Mouse (Mus musculus): ENCODE measurements around the gene Qdpr. TPM values are rescaled to one million over a fixed set of nuclear protein-coding genes. Genes with fewer than 3 reads are reported as not detected.

Gene Qdpr
- total and polyA plus RNA-seq, 3 experiments: 34.8 to 82.6 (median 79.0) TPM

DNA sequence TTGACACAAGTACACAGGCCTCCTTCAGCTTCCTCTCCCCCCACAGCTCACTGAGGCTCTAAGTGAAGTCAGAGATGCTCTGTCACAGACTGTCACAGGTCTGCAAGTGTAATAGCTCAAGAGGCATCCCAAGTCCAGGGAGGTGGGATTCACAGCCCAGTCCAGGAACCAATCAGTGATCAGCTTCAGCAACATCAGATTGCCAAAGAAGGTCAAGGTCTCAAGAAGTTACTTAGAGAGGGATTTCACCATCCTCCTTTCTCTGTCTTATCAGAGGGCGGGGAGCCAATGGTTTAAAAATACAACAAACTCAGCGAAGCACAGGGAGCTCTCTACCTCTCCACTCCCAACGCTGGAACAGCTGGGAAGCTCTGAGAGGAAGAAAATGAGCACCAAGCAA lies 8.9 kb downstream of the Qdpr start:
- Histone ChIP-seq H3K4me3 (replicated peaks in 1 of 3; ENCODE audit: low read depth in 2 of 3, low read length in 2 of 3, poor library complexity in 1 of 3) (no peak overlapping the region), H3K27ac (ENCODE audit: insufficient read depth, low read depth) (no peak overlapping the region), H3K36me3 (replicated peaks in 1 of 2; ENCODE audit: control insufficient read depth in 1 of 2, insufficient read depth in 1 of 2, low read length in 1 of 2) (peaks cover 18 to 71% of the 10 kb centered on the region in 2 experiments), H3K9ac (ENCODE audit: insufficient read depth, low read depth) (no peak overlapping the region), H3K9me3 (replicated peaks; ENCODE audit: low read length) (no peaks in the 10 kb centered on the region), H3K4me1 (ENCODE audit: control insufficient read depth in 1 of 2, insufficient read depth in 2 of 2) (peaks cover 0 to 26% of the 10 kb centered on the region in 2 experiments; a peak in 3 of 4 replicates), H3K79me2 (replicated peaks; ENCODE audit: control insufficient read depth, extremely low read depth, insufficient read depth, poor library complexity, severe bottlenecking) (no peaks in the 10 kb centered on the region), H3K27me3 (replicated peaks) (no peaks in the 10 kb centered on the region), H3K4me2 (ENCODE audit: insufficient read depth, low read depth, poor library complexity, severe bottlenecking) (no peak overlapping the region)
- TF ChIP-seq SIN3A (IDR thresholded peaks at IDR 0.05; ENCODE audit: low read length) (no peak), KAT2A (IDR thresholded peaks at IDR 0.05; ENCODE audit: insufficient replicate concordance, low read length) (no peak), E2F4 (IDR thresholded peaks at IDR 0.05; ENCODE audit: insufficient replicate concordance, low read depth, low read length) (no peak), TCF12 (IDR thresholded peaks at IDR 0.05; ENCODE audit: low read depth, low read length) (no peak), PAX5 (IDR thresholded peaks at IDR 0.05; ENCODE audit: low read length) (no peak), CTCF (conservative IDR thresholded peaks at IDR 0.05 in 1 of 2, IDR thresholded peaks at IDR 0.05 in 1 of 2; ENCODE audit: low read depth in 2 of 2, low read length in 2 of 2) (no peak), MAX (IDR thresholded peaks at IDR 0.05; ENCODE audit: low read length) (no peak), POLR2AphosphoS2 (IDR thresholded peaks at IDR 0.05; ENCODE audit: low read depth, low read length) (no peak), NRF1 (IDR thresholded peaks at IDR 0.05; ENCODE audit: low read depth, low read length) (no peak), CHD1 (IDR thresholded peaks at IDR 0.05; ENCODE audit: low read depth, low read length) (no peak), RCOR1 (conservative IDR thresholded peaks at IDR 0.05; ENCODE audit: low read depth, low read length) (no peak), POLR2A (IDR thresholded peaks at IDR 0.05; ENCODE audit: low read depth, low read length) (no peak), ZKSCAN1 (IDR thresholded peaks at IDR 0.05; ENCODE audit: borderline replicate concordance, low read depth, low read length) (no peak), IRF4 (IDR thresholded peaks at IDR 0.05; ENCODE audit: low read depth, low read length) (no peak)
- dilution Hi-C loops (cut with MboI; ENCODE audit: extremely low pct_ligation_motif_present, extremely low pct_unique_long_range_greater_than_20kb, low sequenced_read_pairs): no loop called here
- in situ Hi-C loops (cut with MboI; ENCODE audit: low pct_ligation_motif_present, low pct_unique_long_range_greater_than_20kb, low sequenced_read_pairs): loop anchor here (25.0 kb wide), 1 partner anchor 1154 kb away; no protein-coding TSS in a partner anchor
- DNase-seq (ENCODE audit: extremely low read depth): no peak

DNA sequence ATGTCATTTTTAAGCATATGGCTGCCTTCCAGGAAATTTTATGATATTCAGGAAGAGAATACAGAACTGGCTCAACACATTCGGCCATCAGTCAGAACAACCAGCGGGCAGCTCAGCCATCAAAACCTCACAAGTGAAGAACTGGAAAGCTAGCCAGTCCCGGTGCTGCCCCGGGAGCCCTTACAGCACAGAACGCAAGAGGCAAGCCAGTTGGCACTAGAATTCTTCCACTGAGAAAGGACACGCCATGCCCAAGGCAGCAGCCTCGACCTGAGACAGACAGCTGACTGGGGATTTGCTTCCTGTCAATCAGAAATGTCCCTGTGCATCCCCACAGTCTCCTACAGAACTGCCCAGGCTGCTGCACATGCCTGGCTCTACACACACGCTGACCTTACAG lies 11.7 kb downstream of the Qdpr start:
- no peak overlapping the region for H3K4me2 ChIP-seq (ENCODE audit: insufficient read depth, low read depth, poor library complexity, severe bottlenecking)
- H3K4me1 ChIP-seq (ENCODE audit: control insufficient read depth in 1 of 2, insufficient read depth in 2 of 2): no peaks in the 10 kb centered on the region
- H3K27me3 ChIP-seq (replicated peaks): no peaks in the 10 kb centered on the region
- H3K4me3 ChIP-seq (replicated peaks in 1 of 3; ENCODE audit: low read depth in 2 of 3, low read length in 2 of 3, poor library complexity in 1 of 3): no peak overlapping the region
- DNase-seq (ENCODE audit: extremely low read depth): no peak
- TF ChIP-seq GABPA (IDR thresholded peaks at IDR 0.05; ENCODE audit: insufficient replicate concordance, low read depth, low read length): no peak
- no peak for TF ChIP-seq MYC (IDR thresholded peaks at IDR 0.05; ENCODE audit: low read depth, low read length)
- TF ChIP-seq JUN (IDR thresholded peaks at IDR 0.05; ENCODE audit: insufficient read depth, low read depth, low read length): no peak
- no peak for TF ChIP-seq CTCF (conservative IDR thresholded peaks at IDR 0.05 in 1 of 2, IDR thresholded peaks at IDR 0.05 in 1 of 2; ENCODE audit: low read depth in 2 of 2, low read length in 2 of 2)
- TF ChIP-seq MAFK (IDR thresholded peaks at IDR 0.05; ENCODE audit: insufficient replicate concordance, low read length): no peak
- TF ChIP-seq JUND (conservative IDR thresholded peaks at IDR 0.05; ENCODE audit: low read depth, low read length): no peak
- no peak for TF ChIP-seq POLR2A (IDR thresholded peaks at IDR 0.05; ENCODE audit: low read depth, low read length)
- TF ChIP-seq USF2 (conservative IDR thresholded peaks at IDR 0.05; ENCODE audit: low read depth, low read length): no peak
- no peak for TF ChIP-seq MXI1 (IDR thresholded peaks at IDR 0.05; ENCODE audit: low read depth, low read length)
- TF ChIP-seq SIN3A (IDR thresholded peaks at IDR 0.05; ENCODE audit: low read length): no peak
- dilution Hi-C loops (cut with MboI; ENCODE audit: extremely low pct_ligation_motif_present, extremely low pct_unique_long_range_greater_than_20kb, low sequenced_read_pairs) (no loop called here), in situ Hi-C loops (cut with MboI; ENCODE audit: low pct_ligation_motif_present, low pct_unique_long_range_greater_than_20kb, low sequenced_read_pairs) (loop anchor here (25.0 kb wide), 1 partner anchor 1151 kb away; no protein-coding TSS in a partner anchor)
- no peaks in the 10 kb centered on the region for H3K9me3 ChIP-seq (replicated peaks; ENCODE audit: low read length)
- no peak overlapping the region for H3K27ac ChIP-seq (ENCODE audit: insufficient read depth, low read depth)
- peaks cover 25 to 84% of the 10 kb centered on the region in 2 experiments for H3K36me3 ChIP-seq (replicated peaks in 1 of 2; ENCODE audit: control insufficient read depth in 1 of 2, insufficient read depth in 1 of 2, low read length in 1 of 2)
- H3K79me2 ChIP-seq (replicated peaks; ENCODE audit: control insufficient read depth, extremely low read depth, insufficient read depth, poor library complexity, severe bottlenecking): no peaks in the 10 kb centered on the region
- H3K9ac ChIP-seq (ENCODE audit: insufficient read depth, low read depth): no peak overlapping the region
